Mouse (Mus musculus): Measurements from ENCODE around the gene Arl5a.

The Arl5a gene

GRCm38 (mm10) chr2:52424747-52425522, at the start of gene Arl5a:
Gene Arl5a, minus strand, starts transcription at chr2:52424901.
- DNase-seq: peak; percentile 93 to 95

- DNase-seq: no peak
Measured at GRCm38 (mm10) chr2:52471545-52472291, 47.0 kb upstream of the Arl5a start.

- DNase-seq: no peak
Measured at GRCm38 (mm10) chr2:52470044-52470560, 45.4 kb upstream of the Arl5a start.

GRCm38 (mm10) chr2:52467629-52468028, 42.9 kb upstream of the Arl5a start:
- no peak for DNase-seq

- no peak for DNase-seq
Measured at GRCm38 (mm10) chr2:52461206-52461967, 36.7 kb upstream of the Arl5a start.

GRCm38 (mm10) chr2:52455606-52456479, 31.1 kb upstream of the Arl5a start:
- no peak for DNase-seq

- no peak for DNase-seq
Measured at GRCm38 (mm10) chr2:52449818-52450217, 25.1 kb upstream of the Arl5a start.

GRCm38 (mm10) chr2:52448916-52449315, 24.2 kb upstream of the Arl5a start:
- DNase-seq: no peak

- no peak for DNase-seq
Measured at GRCm38 (mm10) chr2:52446648-52447047, 21.9 kb upstream of the Arl5a start.

GRCm38 (mm10) chr2:52442125-52442524, 17.4 kb upstream of the Arl5a start:
- no peak for DNase-seq

GRCm38 (mm10) chr2:52440420-52441015, 15.8 kb upstream of the Arl5a start:
- no peak for DNase-seq

GRCm38 (mm10) chr2:52438437-52438836, 13.7 kb upstream of the Arl5a start:
- no peak for DNase-seq

- DNase-seq: no peak
Measured at GRCm38 (mm10) chr2:52438013-52438412, 13.3 kb upstream of the Arl5a start.

- no peak for DNase-seq
Measured at GRCm38 (mm10) chr2:52435919-52436632, 11.4 kb upstream of the Arl5a start.

GRCm38 (mm10) chr2:52433365-52433764, 8.7 kb upstream of the Arl5a start:
- DNase-seq: no peak

- no peak for DNase-seq
Measured at GRCm38 (mm10) chr2:52427383-52427782, 2.7 kb upstream of the Arl5a start.

- no peak for DNase-seq
Measured at GRCm38 (mm10) chr2:52426041-52426440, 1.3 kb upstream of the Arl5a start.

- DNase-seq: no peak
Measured at GRCm38 (mm10) chr2:52425523-52425795, 758 bp upstream of the Arl5a start.

- DNase-seq: no peak
Measured at GRCm38 (mm10) chr2:52424248-52424728, 413 bp downstream of the Arl5a start.

- DNase-seq: no peak
Measured at GRCm38 (mm10) chr2:52423611-52424247, 972 bp downstream of the Arl5a start.
